Mouse (Mus musculus) liver, postnatal 0 days (tissue): ENCODE results near the gene Bbs7. TPM values are rescaled to one million over a fixed set of nuclear protein-coding genes. Genes with fewer than 3 reads are reported as not detected.
"Not testable (repeated sequence)": the region's sequence is repeated elsewhere in the genome, so short reads cannot be mapped to it uniquely, and the experiment has no call there.

Experiments used
- ATAC-seq: fragments of 200-750 bp; cut with Nextera tagmentation; 2 replicates; pipeline ENCODE4 v1.8.0; 2017; ENCODE audit warnings: mild to moderate bottlenecking, moderate library complexity
- DNase-seq: peaks from one replicate; pipeline ENCODE4 v3.0.0-alpha.2; 2016
- H3K27ac ChIP-seq: fragments of 300-500 bp; sonication (generic); 2 replicates; pipeline ENCODE4 v1.5.1; 2014; ENCODE audit warnings: antibody characterized with exemption, moderate library complexity, mild to moderate bottlenecking, low read depth
- H3K27me3 ChIP-seq: fragments of 300-500 bp; sonication (generic); 2 replicates; pipeline ENCODE4 v1.6.1; 2014; ENCODE audit warnings: low read length, control low read depth, mixed read lengths; ENCODE audit not compliant: insufficient read depth
- H3K36me3 ChIP-seq: fragments of 300-500 bp; sonication (generic); replicated peaks from 2 replicates; pipeline ENCODE4 v1.6.1; 2014; ENCODE audit warnings: mild to moderate bottlenecking, control low read depth, low read length, moderate library complexity, mixed read lengths; ENCODE audit not compliant: insufficient read depth
- H3K4me1 ChIP-seq: fragments of 300-500 bp; sonication (generic); 2 replicates; pipeline ENCODE4 v1.6.1; 2014; ENCODE audit warnings: antibody characterized with exemption, mild to moderate bottlenecking, control low read depth; ENCODE audit not compliant: insufficient read depth
- H3K4me2 ChIP-seq: fragments of 300-500 bp; sonication (generic); 2 replicates; pipeline ENCODE4 v1.6.1; 2014; ENCODE audit warnings: low read depth, mild to moderate bottlenecking, low read length, moderate library complexity, mixed read lengths
- H3K4me3 ChIP-seq: fragments of 300-500 bp; sonication (generic); 2 replicates; pipeline ENCODE4 v1.5.1; 2014; ENCODE audit warnings: low read depth, low read length
- H3K9ac ChIP-seq: fragments of 300-500 bp; sonication (generic); replicated peaks from 2 replicates; pipeline ENCODE4 v1.6.1; 2014; ENCODE audit warnings: mild to moderate bottlenecking, moderate library complexity
- H3K9me3 ChIP-seq: fragments of 300-500 bp; sonication (generic); 2 replicates; pipeline ENCODE4 v1.6.1; 2016; ENCODE audit warnings: mild to moderate bottlenecking, control low read depth, low read length, mixed read lengths
- CTCF ChIP-seq: sonication (generic); IDR thresholded peaks from 2 replicates; pipeline ENCODE4 v1.5.1; 2016; ENCODE audit warnings: antibody characterized with exemption, low read depth
- EP300 ChIP-seq: IDR thresholded peaks from 2 replicates; pipeline ENCODE4 v1.6.1; 2016; ENCODE audit warnings: antibody characterized with exemption, low read depth, mild to moderate bottlenecking
- WGBS: fragments of 180-500 bp; shearing (Covaris S2); extraction: QIAGEN DNeasy Blood & Tissue Kit; methylation state at CpG from one replicate; pipeline ENCODE4 v1.1.7; 2014; ENCODE audit not compliant: insufficient replicate concordance; 5-methylcytosine and 5-hydroxymethylcytosine counted together
- polyA plus RNA-seq: library from polyadenylated mRNA; unstranded; fragments of >200 nt; fragmentation: Nextera tagmentation; extraction: Ambion mirVana; gene quantifications from 2 replicates; pipeline ENCODE4 v1.2.1, GENCODE M21; 2015

The Bbs7 gene
- polyA plus RNA-seq, 1 experiment from 2014 or later, result 3.4 TPM

GRCm38 (mm10) chr3:36599773-36600172, 13.5 kb downstream of the Bbs7 start:
- H3K4me3 ChIP-seq, H3K4me1 ChIP-seq, H3K36me3 ChIP-seq, H3K4me2 ChIP-seq, ATAC-seq, H3K9ac ChIP-seq, H3K9me3 ChIP-seq, H3K27me3 ChIP-seq, H3K27ac ChIP-seq, DNase-seq: not testable (repeated sequence)
- peak; percentile 42 for TF ChIP-seq CTCF
- WGBS, result 79% methylated on average over 8 of the region's 9 CpGs

GRCm38 (mm10) chr3:36598811-36599210, 14.5 kb downstream of the Bbs7 start:
- no peak for TF ChIP-seq EP300
- no peak for TF ChIP-seq CTCF
- Histone ChIP-seq H3K4me2 (no peak overlapping the region), H3K4me1 (no peaks in the 10 kb centered on the region), H3K9ac (no peak overlapping the region), H3K4me3 (no peak overlapping the region), H3K9me3 (no peaks in the 10 kb centered on the region), H3K36me3 (no peaks in the 10 kb centered on the region), H3K27ac (no peak overlapping the region), H3K27me3 (no peaks in the 10 kb centered on the region)
- WGBS, result 68% methylated on average over 3 of the region's 3 CpGs
- ATAC-seq (no peak), DNase-seq (no peak)

GRCm38 (mm10) chr3:36571827-36572378, 41.4 kb downstream of the Bbs7 start, which contains the start of gene Ccna2:
TSS of gene Ccna2 (minus strand) at chr3:36572150.
- Histone ChIP-seq H3K9ac (peak within 1 kb of the TSS; percentile 95), H3K4me2 (peak within 1 kb of the TSS; percentile 96), H3K9me3 (no peaks in the 10 kb centered on the region), H3K4me3 (peak within 1 kb of the TSS; percentile 99), H3K27ac (peak within 1 kb of the TSS; percentile 81), H3K36me3 (peaks cover 36% of the 10 kb centered on the region), H3K27me3 (no peaks in the 10 kb centered on the region), H3K4me1 (no peaks in the 10 kb centered on the region)
- ATAC-seq (peak; percentile 98), DNase-seq (peak; percentile 99)
- WGBS, result 2% methylated on average over 51 of the region's 60 CpGs
- TF ChIP-seq EP300 (no peak), CTCF (peak; percentile 87)

DNA sequence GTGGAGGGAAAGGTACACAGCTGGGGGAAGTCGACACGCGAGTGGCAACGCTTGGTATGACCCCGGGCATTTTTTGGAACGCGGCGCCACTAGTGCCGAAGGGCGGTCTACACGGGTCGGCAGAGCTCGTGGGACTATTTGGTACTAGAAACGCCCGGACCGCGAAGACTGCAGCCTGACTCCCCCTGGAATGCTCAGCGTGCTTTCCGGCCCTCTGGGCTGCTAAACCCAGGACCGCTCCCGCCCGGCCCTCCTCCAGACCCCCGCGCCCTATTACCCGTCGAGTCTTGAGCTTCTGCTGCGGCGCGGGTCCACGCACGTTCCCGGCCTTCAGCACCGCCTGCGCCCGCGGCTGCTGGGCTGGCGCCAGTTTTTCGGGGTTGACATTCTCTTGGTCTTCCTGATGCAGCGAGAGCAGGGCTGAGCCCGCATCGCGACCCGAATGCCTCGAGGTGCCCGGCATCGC, 41.9 kb downstream of the Bbs7 start:
- peak overlapping the region; percentile 99 for H3K4me3 ChIP-seq
- under 1% methylated on average over 46 of the region's 46 CpGs for WGBS
- ATAC-seq, result peak; percentile 2
- H3K9ac ChIP-seq, result peak overlapping the region; percentile 95
- H3K36me3 ChIP-seq, result peaks cover 41% of the 10 kb centered on the region
- peak overlapping the region; percentile 81 for H3K27ac ChIP-seq
- no peak for DNase-seq
- peak overlapping the region; percentile 96 for H3K4me2 ChIP-seq
- no peaks in the 10 kb centered on the region for H3K27me3 ChIP-seq
- H3K9me3 ChIP-seq, result no peaks in the 10 kb centered on the region
- TF ChIP-seq CTCF (no peak), EP300 (no peak)
- H3K4me1 ChIP-seq, result no peaks in the 10 kb centered on the region

DNA sequence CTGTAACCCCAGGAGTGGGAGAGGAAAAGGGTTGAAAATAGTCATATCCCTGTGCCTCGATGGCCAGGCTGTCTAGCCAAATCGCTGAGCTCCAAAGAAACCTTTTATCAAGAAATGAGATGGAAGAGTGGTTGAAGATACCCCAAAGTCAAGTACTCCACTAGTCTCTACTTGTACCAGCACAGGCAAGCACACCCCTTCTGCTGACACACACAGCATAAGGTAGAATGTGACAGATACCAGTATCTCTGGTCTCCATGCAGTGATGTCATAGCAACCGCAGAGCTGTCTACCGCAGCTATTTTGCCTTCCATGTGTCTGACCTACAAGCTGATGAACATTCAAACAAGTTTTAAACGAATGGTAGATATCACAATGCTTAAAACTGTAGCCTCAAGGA, 43.4 kb downstream of the Bbs7 start:
- Histone ChIP-seq H3K4me2 (peak overlapping the region; percentile 96), H3K27me3 (no peaks in the 10 kb centered on the region), H3K9ac (peak overlapping the region; percentile 95), H3K4me1 (no peaks in the 10 kb centered on the region), H3K36me3 (peaks cover 54% of the 10 kb centered on the region), H3K9me3 (no peaks in the 10 kb centered on the region), H3K27ac (peak overlapping the region; percentile 81; the same call in 1 of the 2 replicates), H3K4me3 (peak overlapping the region; percentile 99)
- WGBS, result 58% methylated on average over 5 of the region's 5 CpGs
- DNase-seq (peak; percentile 29), ATAC-seq (peak; percentile 35)
- TF ChIP-seq CTCF (no peak), EP300 (peak; percentile 57)

DNA sequence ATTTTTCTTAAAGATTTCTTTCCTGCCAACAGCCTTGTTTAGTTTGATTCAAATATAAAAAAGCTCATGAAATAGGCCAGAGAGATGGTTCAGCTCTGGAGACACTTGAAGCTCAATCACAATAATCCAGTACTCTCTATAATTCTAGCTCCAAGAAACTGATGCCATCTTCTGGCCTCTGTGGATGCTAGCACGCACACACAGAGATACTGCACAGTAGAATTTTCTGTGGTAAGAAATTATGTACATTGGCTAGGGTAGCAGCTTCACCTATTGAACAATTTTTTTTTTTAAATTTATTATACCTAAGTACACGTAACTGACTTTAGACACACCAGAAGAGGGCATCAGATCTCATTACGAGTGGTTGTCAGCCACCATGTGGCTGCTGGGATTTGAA, 49.6 kb downstream of the Bbs7 start:
- Histone ChIP-seq H3K9ac (no peak overlapping the region), H3K4me3 (no peak overlapping the region), H3K27me3 (no peaks in the 10 kb centered on the region), H3K36me3 (peaks cover 73% of the 10 kb centered on the region), H3K9me3 (no peaks in the 10 kb centered on the region), H3K4me2 (no peak overlapping the region), H3K4me1 (peaks cover 3% of the 10 kb centered on the region; the same call in 1 of the 2 replicates), H3K27ac (no peak overlapping the region)
- ATAC-seq, result no peak
- DNase-seq, result no peak
- 88% methylated on average over 3 of the region's 3 CpGs for WGBS
- TF ChIP-seq CTCF (no peak), EP300 (no peak)

DNA sequence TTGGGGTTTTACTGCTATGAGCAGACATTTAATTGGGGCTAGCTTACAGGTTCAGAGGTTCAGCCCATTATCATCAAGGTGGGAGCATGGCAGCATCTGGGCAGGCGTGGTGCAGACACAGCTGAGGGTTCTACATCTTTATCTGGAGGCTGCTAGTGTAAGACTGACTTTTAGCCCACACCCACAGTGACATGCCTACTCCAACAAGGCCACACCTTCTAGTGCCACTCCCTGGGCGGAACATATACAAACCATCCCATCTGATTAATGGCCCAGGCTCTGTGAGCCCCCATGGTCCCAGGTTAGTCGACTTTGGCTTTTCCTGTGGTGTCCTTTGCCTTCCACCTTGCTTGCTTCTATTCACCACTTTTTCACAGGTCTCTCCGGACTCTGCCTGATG, 53.7 kb downstream of the Bbs7 start:
- Histone ChIP-seq H3K27me3 (no peaks in the 10 kb centered on the region), H3K9ac (no peak overlapping the region), H3K4me3 (no peak overlapping the region), H3K36me3 (peaks cover 57% of the 10 kb centered on the region), H3K9me3 (no peaks in the 10 kb centered on the region), H3K4me1 (peaks cover 3% of the 10 kb centered on the region; the same call in 1 of the 2 replicates), H3K4me2 (no peak overlapping the region), H3K27ac (no peak overlapping the region)
- no peak for TF ChIP-seq CTCF
- TF ChIP-seq EP300, result no peak
- DNase-seq (no peak), ATAC-seq (peak; percentile 80)
- WGBS, result 71% methylated on average over 4 of the region's 4 CpGs
